Mouse (Mus musculus) midbrain, embryonic 13.5 days (tissue): ENCODE data around the gene Nos3. TPM values are rescaled to one million over a fixed set of nuclear protein-coding genes. Genes with fewer than 3 reads are reported as not detected.

Experiments
- ATAC-seq: fragments of 200-750 bp; cut with Nextera tagmentation; 2 replicates; pipeline ENCODE4 v1.8.0; 2017; ENCODE audit warnings: mild to moderate bottlenecking, moderate TSS enrichment, moderate library complexity
- H3K27ac ChIP-seq: fragments of 300-500 bp; sonication (generic); 2 replicates; pipeline ENCODE4 v1.5.1; 2015; ENCODE audit warnings: inconsistent platforms, mild to moderate bottlenecking, moderate library complexity
- H3K27me3 ChIP-seq: fragments of 300-500 bp; sonication (generic); 2 replicates; pipeline ENCODE4 v1.6.1; 2015; ENCODE audit warnings: mild to moderate bottlenecking, inconsistent platforms
- H3K36me3 ChIP-seq: fragments of 300-500 bp; sonication (generic); 2 replicates; pipeline ENCODE4 v1.6.1; 2015; ENCODE audit warnings: mild to moderate bottlenecking, inconsistent platforms
- H3K4me1 ChIP-seq: fragments of 300-500 bp; sonication (generic); replicated peaks from 2 replicates; pipeline ENCODE4 v1.6.1; 2015; ENCODE audit warnings: inconsistent platforms
- H3K4me2 ChIP-seq: fragments of 300-500 bp; sonication (generic); replicated peaks from 2 replicates; pipeline ENCODE4 v1.6.1; 2015; ENCODE audit warnings: moderate library complexity, mild to moderate bottlenecking, inconsistent platforms
- H3K4me3 ChIP-seq: fragments of 300-500 bp; sonication (generic); replicated peaks from 2 replicates; pipeline ENCODE4 v1.5.1; 2015; ENCODE audit warnings: mild to moderate bottlenecking, inconsistent platforms
- H3K9ac ChIP-seq: fragments of 300-500 bp; sonication (generic); replicated peaks from 2 replicates; pipeline ENCODE4 v1.6.1; 2015; ENCODE audit warnings: mild to moderate bottlenecking, inconsistent platforms
- H3K9me3 ChIP-seq: fragments of 300-500 bp; sonication (generic); 2 replicates; pipeline ENCODE4 v1.6.1; 2016; ENCODE audit warnings: mild to moderate bottlenecking, inconsistent platforms
- WGBS: fragments of 180-500 bp; shearing (Covaris S2); methylation state at CpG from one replicate; pipeline ENCODE4 v1.1.7; 2015; 5-methylcytosine and 5-hydroxymethylcytosine counted together
- polyA plus RNA-seq: library from polyadenylated mRNA; unstranded; fragments of >200 nt; fragmentation: Nextera tagmentation; extraction: Ambion mirVana; gene quantifications from 2 replicates; pipeline ENCODE4 v1.2.1, GENCODE M21; 2015

The Nos3 gene
- polyA plus RNA-seq, 1 experiment from 2014 or later, result 7.0 TPM

GRCm38 (mm10) chr5:24425421-24426036 is 60.9 kb downstream of the Nos3 start:
- Histone ChIP-seq H3K27ac (peak overlapping the region; percentile 91; the same call in 1 of the 2 replicates), H3K4me1 (peaks cover 64% of the 10 kb centered on the region), H3K36me3 (peaks cover 21% of the 10 kb centered on the region), H3K27me3 (peaks cover 11% of the 10 kb centered on the region), H3K9me3 (no peaks in the 10 kb centered on the region), H3K4me3 (peak overlapping the region; percentile 67), H3K4me2 (peak overlapping the region; percentile 74), H3K9ac (peak overlapping the region; percentile 74)
- 2% methylated on average over 17 of the region's 30 CpGs for WGBS
- ATAC-seq, result no peak

GRCm38 (mm10) chr5:24426037-24426432 is 61.4 kb downstream of the Nos3 start:
- H3K4me2 ChIP-seq, result peak overlapping the region; percentile 74
- no peaks in the 10 kb centered on the region for H3K9me3 ChIP-seq
- WGBS, result under 1% methylated on average over 10 of the region's 10 CpGs
- peaks cover 64% of the 10 kb centered on the region for H3K4me1 ChIP-seq
- peak overlapping the region; percentile 91; the same call in 1 of the 2 replicates for H3K27ac ChIP-seq
- ATAC-seq, result no peak
- H3K9ac ChIP-seq, result peak overlapping the region; percentile 74
- peaks cover 21% of the 10 kb centered on the region for H3K36me3 ChIP-seq
- H3K4me3 ChIP-seq, result peak overlapping the region; percentile 67
- H3K27me3 ChIP-seq, result peaks cover 11% of the 10 kb centered on the region

- Histone ChIP-seq H3K4me1 (peaks cover 62% of the 10 kb centered on the region), H3K9ac (peak overlapping the region; percentile 74), H3K36me3 (peaks cover 23% of the 10 kb centered on the region), H3K9me3 (no peaks in the 10 kb centered on the region), H3K27me3 (peaks cover 11% of the 10 kb centered on the region), H3K4me3 (peak overlapping the region; percentile 67), H3K27ac (no peak overlapping the region), H3K4me2 (peak overlapping the region; percentile 74)
- ATAC-seq, result no peak
- WGBS, result 12% methylated on average over 9 of the region's 9 CpGs
Measured at GRCm38 (mm10) chr5:24426556-24427284, 62.1 kb downstream of the Nos3 start.

- peaks cover 11% of the 10 kb centered on the region for H3K27me3 ChIP-seq
- H3K9ac ChIP-seq, result no peak overlapping the region; the same call in 1 of the 2 replicates
- peak overlapping the region; percentile 74 for H3K4me2 ChIP-seq
- H3K27ac ChIP-seq, result no peak overlapping the region
- peaks cover 29% of the 10 kb centered on the region for H3K36me3 ChIP-seq
- peak overlapping the region; percentile 2; the same call in 1 of the 2 replicates for H3K4me3 ChIP-seq
- ATAC-seq, result no peak
- WGBS, result 15% methylated on average over 12 of the region's 12 CpGs
- H3K4me1 ChIP-seq, result peaks cover 57% of the 10 kb centered on the region
- H3K9me3 ChIP-seq, result no peaks in the 10 kb centered on the region
Measured at GRCm38 (mm10) chr5:24427285-24427633, 62.6 kb downstream of the Nos3 start.

GRCm38 (mm10) chr5:24427981-24428402 is 63.4 kb downstream of the Nos3 start:
- WGBS, result 7% methylated on average over 13 of the region's 15 CpGs
- Histone ChIP-seq H3K4me2 (peak overlapping the region; percentile 74), H3K4me1 (peaks cover 49% of the 10 kb centered on the region), H3K27ac (no peak overlapping the region), H3K9me3 (no peaks in the 10 kb centered on the region), H3K9ac (peak overlapping the region; percentile 42), H3K27me3 (peaks cover 11% of the 10 kb centered on the region), H3K4me3 (peak overlapping the region; percentile 6; the same call in 1 of the 2 replicates), H3K36me3 (peaks cover 36% of the 10 kb centered on the region)
- no peak for ATAC-seq

- no peak for ATAC-seq
- Histone ChIP-seq H3K27ac (no peak overlapping the region), H3K27me3 (peaks cover 11% of the 10 kb centered on the region), H3K36me3 (peaks cover 41% of the 10 kb centered on the region), H3K4me1 (peaks cover 48% of the 10 kb centered on the region), H3K9me3 (no peaks in the 10 kb centered on the region), H3K4me3 (no peak overlapping the region), H3K9ac (peak overlapping the region; percentile 42), H3K4me2 (0 out of 2 replicates have a peak overlapping the region, but pooled peaks have one; percentile 74)
- WGBS, result 19% methylated on average over 9 of the region's 9 CpGs
Measured at GRCm38 (mm10) chr5:24428596-24428995, 64.0 kb downstream of the Nos3 start.

- Histone ChIP-seq H3K36me3 (peaks cover 77% of the 10 kb centered on the region), H3K4me1 (0 out of 2 replicates have a peak, but pooled peaks cover under 1% of the 10 kb centered on the region), H3K9ac (no peak overlapping the region), H3K27ac (no peak overlapping the region), H3K27me3 (no peaks in the 10 kb centered on the region), H3K4me3 (no peak overlapping the region), H3K4me2 (no peak overlapping the region), H3K9me3 (no peaks in the 10 kb centered on the region)
- WGBS, result 92% methylated on average over 8 of the region's 8 CpGs
- no peak for ATAC-seq
Measured at GRCm38 (mm10) chr5:24433993-24434392, 69.4 kb downstream of the Nos3 start.

Other genes with a start within 250 kb of the Nos3 start
- gene Nupl2, start 199.8 kb upstream of the Nos3 start, polyA plus RNA-seq, result 16.2 and 16.6 TPM in 2 replicates
- gene Kcnh2, start 13.2 kb upstream of the Nos3 start, polyA plus RNA-seq, result 9.0 and 10.3 TPM in 2 replicates
- gene Atg9b, start 27.3 kb downstream of the Nos3 start, polyA plus RNA-seq, result 0.39 and 0.69 TPM in 2 replicates
- gene Abcb8, start 28.9 kb downstream of the Nos3 start, polyA plus RNA-seq, result 50.2 and 51.5 TPM in 2 replicates
- gene Asic3, start 48.6 kb downstream of the Nos3 start, polyA plus RNA-seq, result not detected in 2 replicates
- 95.9 and 102 TPM in 2 replicates for gene Cdk5, start 58.7 kb downstream of the Nos3 start, polyA plus RNA-seq
- gene Slc4a2, start 59.0 kb downstream of the Nos3 start, polyA plus RNA-seq, result 20.1 and 25.4 TPM in 2 replicates
- gene Fastk, start 80.5 kb downstream of the Nos3 start, polyA plus RNA-seq, result 80.4 and 95.0 TPM in 2 replicates
- 46.5 and 49.6 TPM in 2 replicates for gene Tmub1, start 83.0 kb downstream of the Nos3 start, polyA plus RNA-seq
- 48.8 and 52.2 TPM in 2 replicates for gene Agap3, start 87.4 kb downstream of the Nos3 start, polyA plus RNA-seq
- gene Gbx1, start 162.4 kb downstream of the Nos3 start, polyA plus RNA-seq, result 0.17 and 0.20 TPM in 2 replicates
- gene Asb10, start 176.2 kb downstream of the Nos3 start, polyA plus RNA-seq, result 0.17 TPM in 1 of 2 replicates, not detected in the other
- gene 4931409K22Rik, start 192.0 kb downstream of the Nos3 start, polyA plus RNA-seq, result 0.07 and 0.08 TPM in 2 replicates
- 98.2 and 103 TPM in 2 replicates for gene Abcf2, start 212.7 kb downstream of the Nos3 start, polyA plus RNA-seq
- gene Chpf2, start 221.9 kb downstream of the Nos3 start, polyA plus RNA-seq, result 17.8 and 18.6 TPM in 2 replicates